In genomic region chr1:155070561-155071286, GRCm38 (mm10) we compare ENCODE assay signal across 15 mouse cellular contexts. TPM values are rescaled to one million over a fixed set of nuclear protein-coding genes. Genes with fewer than 3 reads are reported as not detected.
A peak's percentile ranks its signal among the peaks of the same experiment; 100 is the strongest.
DNase-seq lines count a peak whose midpoint lies in the region; ATAC-seq and TF ChIP-seq lines count a peak whose summit lies in the region.
"Had no signal": no experiment of that assay in that cellular context is flagged by ENCODE, and none has a peak within 500 bp of the region (broad histone marks: within the 10 kb centered on the region; RNA-seq: fewer than 3 reads in every experiment).

No protein-coding gene starts in this region.

- no peaks in the 10 kb centered on the region for H3K27me3 ChIP-seq in neural tube, embryonic 13.5 days
- no peaks in the 10 kb centered on the region for H3K27me3 ChIP-seq in hindbrain, postnatal 0 days (ENCODE audit: insufficient read depth, low read length)
- H3K27me3 ChIP-seq in stomach, postnatal 0 days (ENCODE audit: control insufficient read depth, insufficient read depth, low read length) = no peaks in the 10 kb centered on the region
- H3K27me3 ChIP-seq: Patski had no signal

- H3K4me3 ChIP-seq in neural tube, embryonic 13.5 days = no peak overlapping the region
- no peak overlapping the region for H3K4me3 ChIP-seq in hindbrain, postnatal 0 days (ENCODE audit: low read length)
- no peak overlapping the region for H3K4me3 ChIP-seq in stomach, postnatal 0 days (ENCODE audit: low read depth, low read length)
- H3K4me3 ChIP-seq: heart, adult 2 months had no signal

- H3K4me2 ChIP-seq in neural tube, embryonic 13.5 days = no peak overlapping the region
- no peak overlapping the region for H3K4me2 ChIP-seq in hindbrain, postnatal 0 days (ENCODE audit: low read depth, low read length)
- no peak overlapping the region for H3K4me2 ChIP-seq in stomach, postnatal 0 days (replicated peaks; ENCODE audit: low read depth)

- intact Hi-C loops in gastrocnemius, postnatal 14 days (cut with DNase I; ENCODE audit: low total_unique reads) = no loop called here

- no peak overlapping the region for H3K27ac ChIP-seq in neural tube, embryonic 13.5 days (replicated peaks)
- H3K27ac ChIP-seq in hindbrain, postnatal 0 days = no peak overlapping the region
- peak overlapping the region; percentile 85 for H3K27ac ChIP-seq in stomach, postnatal 0 days (replicated peaks)

- TF ChIP-seq EP300 in stomach, postnatal 0 days (optimal IDR thresholded peaks at IDR 0.05) = no peak

- no peak for TF ChIP-seq CTCF in hindbrain, postnatal 0 days (IDR thresholded peaks at IDR 0.05; ENCODE audit: low read depth)
- no peak for TF ChIP-seq CTCF in stomach, postnatal 0 days (IDR thresholded peaks at IDR 0.05; ENCODE audit: low read depth)

- peak; percentile 47; the same call in 1 of the 2 replicates for ATAC-seq in frontal cortex, adult (ENCODE audit: low TSS enrichment)
- ATAC-seq in neural tube, embryonic 13.5 days (ENCODE audit: low read depth) = peak; percentile 59
- ATAC-seq in hindbrain, postnatal 0 days = peak; percentile 22; the same call in 1 of the 2 replicates
- no peak for ATAC-seq in stomach, postnatal 0 days (ENCODE audit: low FRiP score, low TSS enrichment)
- ATAC-seq: Patski had no signal

- H3K9ac ChIP-seq in neural tube, embryonic 13.5 days = no peak overlapping the region
- no peak overlapping the region for H3K9ac ChIP-seq in hindbrain, postnatal 0 days (replicated peaks; ENCODE audit: low read length)
- H3K9ac ChIP-seq in stomach, postnatal 0 days (ENCODE audit: low read length) = no peak overlapping the region

- WGBS in neural tube, embryonic 13.5 days = 54% methylated on average over 5 of the region's 5 CpGs
- 55% methylated on average over 5 of the region's 5 CpGs for WGBS in hindbrain, postnatal 0 days
- 61% methylated on average over 5 of the region's 5 CpGs for WGBS in stomach, postnatal 0 days

- H3K9me3 ChIP-seq in neural tube, embryonic 13.5 days = no peaks in the 10 kb centered on the region
- no peaks in the 10 kb centered on the region for H3K9me3 ChIP-seq in hindbrain, postnatal 0 days (ENCODE audit: low read length)
- no peaks in the 10 kb centered on the region for H3K9me3 ChIP-seq in stomach, postnatal 0 days (ENCODE audit: control insufficient read depth, low read length)

- no peak for DNase-seq in frontal cortex, postnatal 25 days (ENCODE audit: low spot score in 2 of 2)
- no peak for DNase-seq in neural tube, embryonic 10.5 days (ENCODE audit: extremely low spot score, low spot score)
- no peak for DNase-seq in hindbrain, postnatal 0 days (ENCODE audit: low spot score)
- no peak for DNase-seq in stomach, postnatal 0 days (ENCODE audit: low spot score)
- DNase-seq in gastrocnemius, postnatal 14 days = no peak
- no peak for DNase-seq in cerebellum, postnatal 10 days
- DNase-seq: adrenal gland, postnatal 14 days; cerebellum, adult 18-20 months; left cerebral cortex, postnatal 4 days; lung, postnatal 14 days; right cerebral cortex, postnatal 25 days had no signal

- H3K36me3 ChIP-seq in neural tube, embryonic 13.5 days = no peaks in the 10 kb centered on the region
- H3K36me3 ChIP-seq in hindbrain, postnatal 0 days (ENCODE audit: insufficient read depth, low read length) = no peaks in the 10 kb centered on the region
- no peaks in the 10 kb centered on the region for H3K36me3 ChIP-seq in stomach, postnatal 0 days (ENCODE audit: control insufficient read depth, insufficient read depth, low read length)

- H3K4me1 ChIP-seq in neural tube, embryonic 13.5 days (replicated peaks) = peaks cover 40% of the 10 kb centered on the region
- H3K4me1 ChIP-seq in hindbrain, postnatal 0 days (ENCODE audit: insufficient read depth, low read length) = peaks cover 14% of the 10 kb centered on the region
- peaks cover 4% of the 10 kb centered on the region for H3K4me1 ChIP-seq in stomach, postnatal 0 days (replicated peaks; ENCODE audit: control insufficient read depth, insufficient read depth)

RNA-seq across cellular contexts. Expression of gene Ier5, which starts 28.7 kb away (rescaled TPM):
- 7.5 and 7.9 TPM in 2 replicates for polyA plus RNA-seq in neural tube, embryonic 13.5 days (2015; fragmentation: Nextera tagmentation; extraction: Ambion mirVana)
- 51.4 and 60.5 TPM in 2 replicates for total RNA-seq in hindbrain, postnatal 0 days (2014; rRNA removed)
- 5.2 and 5.7 TPM in 2 replicates for polyA plus RNA-seq in hindbrain, postnatal 0 days (2015; fragmentation: Nextera tagmentation; extraction: Ambion mirVana)
- 7.3 and 11.2 TPM in 2 replicates for polyA plus RNA-seq in stomach, postnatal 0 days (2015; fragmentation: Nextera tagmentation; extraction: Ambion mirVana)
- 1 to 10 TPM; 4.6 to 6.4 TPM for total RNA-seq in gastrocnemius, postnatal 14 days (2021)
